Mouse (Mus musculus) liver, embryonic 14.5 days (tissue): Measurements from ENCODE around the gene Smg1. TPM values are rescaled to one million over a fixed set of nuclear protein-coding genes. Genes with fewer than 3 reads are reported as not detected.

Experiments used
- ATAC-seq: fragments of 200-750 bp; cut with Nextera tagmentation; 2 replicates; pipeline ENCODE4 v1.8.0; 2017; ENCODE audit warnings: moderate number of reproducible peaks, mild to moderate bottlenecking, moderate library complexity; ENCODE audit not compliant: insufficient read depth
- DNase-seq, 3 experiments: peaks; one replicate each; pipeline ENCODE4 v3.0.0-alpha.2; 2012 to 2013; ENCODE audit warnings: low read depth in 3 of 3, low spot score in 3 of 3
- H3K27ac ChIP-seq: fragments of 300-500 bp; sonication (generic); 2 replicates; pipeline ENCODE4 v1.5.1; 2014; ENCODE audit warnings: moderate library complexity, mild to moderate bottlenecking, control low read depth, inconsistent platforms
- H3K27me3 ChIP-seq: fragments of 300-500 bp; sonication (generic); 2 replicates; pipeline ENCODE4 v1.6.1; 2014; ENCODE audit warnings: mild to moderate bottlenecking, low read length, moderate library complexity; ENCODE audit not compliant: control insufficient read depth, insufficient read depth
- H3K36me3 ChIP-seq: fragments of 300-500 bp; sonication (generic); replicated peaks from 2 replicates; pipeline ENCODE4 v1.6.1; 2014; ENCODE audit warnings: low read depth; ENCODE audit not compliant: control insufficient read depth, insufficient read depth
- H3K4me1 ChIP-seq, 2 experiments: fragments of 200-500 bp in 1 of 2; fragments of 300-500 bp in 1 of 2; sonication (generic) in 1 of 2; replicated peaks; 2 replicates each; pipeline ENCODE4 v1.6.1; 2012 to 2014; ENCODE audit warnings: antibody characterized with exemption in 1 of 2, inconsistent platforms in 1 of 2, low read length in 1 of 2; ENCODE audit not compliant: control insufficient read depth in 2 of 2, insufficient read depth in 2 of 2
- H3K4me2 ChIP-seq: fragments of 300-500 bp; sonication (generic); 2 replicates; pipeline ENCODE4 v1.6.1; 2014; ENCODE audit warnings: low read depth, mild to moderate bottlenecking, control low read depth, moderate library complexity
- H3K4me3 ChIP-seq, 2 experiments: fragments of 200-500 bp in 1 of 2; fragments of 300-500 bp in 1 of 2; sonication (generic) in 1 of 2; 2 replicates each; pipeline ENCODE4 v1.5.1; 2012 to 2014; ENCODE audit warnings: low read depth in 2 of 2, low read length in 2 of 2, mild to moderate bottlenecking in 2 of 2, control low read depth in 1 of 2, inconsistent platforms in 1 of 2, moderate library complexity in 1 of 2; ENCODE audit not compliant: insufficient read depth in 1 of 2
- H3K9ac ChIP-seq: fragments of 300-500 bp; sonication (generic); replicated peaks from 2 replicates; pipeline ENCODE4 v1.6.1; 2014; ENCODE audit warnings: mild to moderate bottlenecking, control low read depth, moderate library complexity
- H3K9me3 ChIP-seq: fragments of 300-500 bp; sonication (generic); 2 replicates; pipeline ENCODE4 v1.6.1; 2016; ENCODE audit warnings: low read length, mixed read lengths; ENCODE audit not compliant: control insufficient read depth
- CTCF ChIP-seq: IDR thresholded peaks from 2 replicates; pipeline ENCODE4 v1.5.1; 2016; ENCODE audit warnings: antibody characterized with exemption, low read depth, control low read depth
- EP300 ChIP-seq: IDR thresholded peaks from 2 replicates; pipeline ENCODE4 v1.6.1; 2016; ENCODE audit warnings: antibody characterized with exemption, low read depth
- WGBS: fragments of 180-500 bp; shearing (Covaris S2); extraction: QIAGEN DNeasy Blood & Tissue Kit; methylation state at CpG from one replicate; pipeline ENCODE4 v1.1.7; 2014; ENCODE audit not compliant: insufficient replicate concordance; 5-methylcytosine and 5-hydroxymethylcytosine counted together
- polyA plus RNA-seq, 2 experiments: library from polyadenylated mRNA; depleted of rRNA in 1 of 2; stranded (reverse) in 1 of 2; unstranded in 1 of 2; fragments of >200 nt; fragmentation: Nextera tagmentation in 1 of 2; extraction: Ambion mirVana in 1 of 2; gene quantifications; 2 replicates each; pipeline versions ENCODE4 v1.2.1 to v1.2.3; 2012 to 2014

Smg1 gene
- polyA plus RNA-seq, 2 experiments: 5.7 to 10.5 TPM

GRCm38 (mm10) chr7:118125736-118126135, 117.7 kb downstream of the Smg1 start:
- no peaks in the 10 kb centered on the region for H3K27me3 ChIP-seq
- DNase-seq (no peak), ATAC-seq (no peak)
- no peak overlapping the region for H3K4me3 ChIP-seq
- no peak overlapping the region for H3K9ac ChIP-seq
- H3K4me2 ChIP-seq: no peak overlapping the region; the same call in 1 of the 2 replicates
- H3K27ac ChIP-seq: no peak overlapping the region
- H3K4me1 ChIP-seq: peaks cover 15 to 20% of the 10 kb centered on the region in 2 experiments
- TF ChIP-seq EP300 (no peak), CTCF (no peak)
- no peaks in the 10 kb centered on the region for H3K9me3 ChIP-seq
- peaks cover 57% of the 10 kb centered on the region for H3K36me3 ChIP-seq

GRCm38 (mm10) chr7:118123512-118124411, 119.7 kb downstream of the Smg1 start:
- no peak for DNase-seq
- ATAC-seq: no peak
- Histone ChIP-seq H3K9ac (no peak overlapping the region), H3K36me3 (peaks cover 77% of the 10 kb centered on the region), H3K9me3 (no peaks in the 10 kb centered on the region), H3K4me3 (no peak overlapping the region), H3K27me3 (no peaks in the 10 kb centered on the region), H3K27ac (no peak overlapping the region), H3K4me1 (peaks cover 7 to 16% of the 10 kb centered on the region in 2 experiments), H3K4me2 (no peak overlapping the region)
- 94% methylated on average over 4 of the region's 4 CpGs for WGBS
- TF ChIP-seq CTCF (no peak), EP300 (no peak)

- peaks cover 83% of the 10 kb centered on the region for H3K36me3 ChIP-seq
- H3K4me3 ChIP-seq: no peak overlapping the region
- H3K4me2 ChIP-seq: no peak overlapping the region
- H3K9ac ChIP-seq: no peak overlapping the region
- ATAC-seq (no peak), DNase-seq (no peak)
- H3K27me3 ChIP-seq: no peaks in the 10 kb centered on the region
- H3K27ac ChIP-seq: no peak overlapping the region
- peaks cover 7 to 16% of the 10 kb centered on the region in 2 experiments for H3K4me1 ChIP-seq
- H3K9me3 ChIP-seq: no peaks in the 10 kb centered on the region
- TF ChIP-seq CTCF: no peak
- no peak for TF ChIP-seq EP300
- 85% methylated on average over 7 of the region's 7 CpGs for WGBS
Observed at GRCm38 (mm10) chr7:118122235-118122634, 121.2 kb downstream of the Smg1 start.

GRCm38 (mm10) chr7:118120654-118121053, 122.8 kb downstream of the Smg1 start:
- WGBS: 62% methylated on average over 1 of the region's 1 CpGs
- H3K36me3 ChIP-seq: peaks cover 67% of the 10 kb centered on the region
- DNase-seq (no peak), ATAC-seq (no peak)
- H3K4me3 ChIP-seq: no peak overlapping the region
- no peak for TF ChIP-seq CTCF
- no peaks in the 10 kb centered on the region for H3K27me3 ChIP-seq
- H3K9me3 ChIP-seq: no peaks in the 10 kb centered on the region
- no peak overlapping the region for H3K4me2 ChIP-seq
- H3K27ac ChIP-seq: no peak overlapping the region
- H3K4me1 ChIP-seq: peaks cover 0 to 9% of the 10 kb centered on the region in 2 experiments; a peak in 2 of 4 replicates
- H3K9ac ChIP-seq: no peak overlapping the region

- no peaks in the 10 kb centered on the region for H3K27me3 ChIP-seq
- H3K4me1 ChIP-seq: peaks cover 0 to 8% of the 10 kb centered on the region in 2 experiments; a peak in 2 of 4 replicates
- H3K4me3 ChIP-seq: no peak overlapping the region
- peaks cover 66% of the 10 kb centered on the region for H3K36me3 ChIP-seq
- no peak for DNase-seq
- H3K9ac ChIP-seq: no peak overlapping the region
- H3K27ac ChIP-seq: no peak overlapping the region
- WGBS: 81% methylated on average over 5 of the region's 5 CpGs
- ATAC-seq: no peak
- TF ChIP-seq CTCF: no peak
- TF ChIP-seq EP300: no peak
- no peaks in the 10 kb centered on the region for H3K9me3 ChIP-seq
- H3K4me2 ChIP-seq: no peak overlapping the region
Observed at GRCm38 (mm10) chr7:118119946-118120345, 123.5 kb downstream of the Smg1 start.
